Mouse (Mus musculus) heart, postnatal 4 days (tissue): ENCODE measurements around the gene Fyttd1. TPM values are rescaled to one million over a fixed set of nuclear protein-coding genes. Genes with fewer than 3 reads are reported as not detected.

ENCODE experiments used
- DNase-seq: peaks from one replicate; pipeline ENCODE4 v3.0.0; 2021
- total RNA-seq, 2 experiments: library from RNA; stranded (reverse); gene quantifications; 2 replicates each; pipeline ENCODE4 v1.2.3; 2021

The Fyttd1 gene
- total RNA-seq, 2 experiments from 2014 or later, result 125 to 126 TPM

GRCm38 (mm10) chr16:32945379-32945778 is 68.1 kb downstream of the Fyttd1 start:
- DNase-seq, result no peak

- no peak for DNase-seq
Observed at GRCm38 (mm10) chr16:32948016-32948415, 70.7 kb downstream of the Fyttd1 start.

GRCm38 (mm10) chr16:32948656-32949055 is 71.4 kb downstream of the Fyttd1 start:
- no peak for DNase-seq

GRCm38 (mm10) chr16:32949281-32949680 is 72.0 kb downstream of the Fyttd1 start:
- DNase-seq, result no peak

GRCm38 (mm10) chr16:32951074-32951473 is 73.8 kb downstream of the Fyttd1 start:
- no peak for DNase-seq

- no peak for DNase-seq
Observed at GRCm38 (mm10) chr16:32953806-32954205, 76.5 kb downstream of the Fyttd1 start.

GRCm38 (mm10) chr16:32954304-32954703 is 77.0 kb downstream of the Fyttd1 start:
- DNase-seq, result no peak

GRCm38 (mm10) chr16:32956889-32957288 is 79.6 kb downstream of the Fyttd1 start:
- DNase-seq, result no peak

Other genes starting within 250 kb of the Fyttd1 start
- gene Tnk2, start 233.6 kb upstream of the Fyttd1 start, total RNA-seq, result 10 to 100 TPM; 38.4 to 49.9 TPM
- not detected for gene Muc4, start 141.6 kb upstream of the Fyttd1 start, total RNA-seq
- under 1 TPM in 1 of 2 experiments, not detected in 1; 0.14 TPM for gene Muc20, start 80.1 kb upstream of the Fyttd1 start, total RNA-seq
- not detected for gene Smbd1, start 67.0 kb upstream of the Fyttd1 start, total RNA-seq
- 10 to 100 TPM; 29.8 to 35.1 TPM for gene Rubcn, start 266 bp downstream of the Fyttd1 start, total RNA-seq
- gene Lrch3, start 36.6 kb downstream of the Fyttd1 start, total RNA-seq, result 10 to 100 TPM; 29.0 to 30.9 TPM
- gene Iqcg, start 178.7 kb downstream of the Fyttd1 start, total RNA-seq, result under 1 TPM; 0.57 to 0.97 TPM
- gene Rpl35a, start 179.0 kb downstream of the Fyttd1 start, total RNA-seq, result 100 to 1,000 TPM; 427 to 468 TPM
- gene Lmln, start 185.0 kb downstream of the Fyttd1 start, total RNA-seq, result 1 to 10 TPM; 4.1 to 4.8 TPM